Mouse (Mus musculus): ENCODE measurements around the gene Zdhhc24. TPM values are rescaled to one million over a fixed set of nuclear protein-coding genes. Genes with fewer than 3 reads are reported as not detected.
A peak's percentile ranks its signal among the peaks of the same experiment; 100 is the strongest.

Zdhhc24 gene
- total RNA-seq, 2 experiments from 2014 or later, result 4.0 to 5.0 TPM

DNA sequence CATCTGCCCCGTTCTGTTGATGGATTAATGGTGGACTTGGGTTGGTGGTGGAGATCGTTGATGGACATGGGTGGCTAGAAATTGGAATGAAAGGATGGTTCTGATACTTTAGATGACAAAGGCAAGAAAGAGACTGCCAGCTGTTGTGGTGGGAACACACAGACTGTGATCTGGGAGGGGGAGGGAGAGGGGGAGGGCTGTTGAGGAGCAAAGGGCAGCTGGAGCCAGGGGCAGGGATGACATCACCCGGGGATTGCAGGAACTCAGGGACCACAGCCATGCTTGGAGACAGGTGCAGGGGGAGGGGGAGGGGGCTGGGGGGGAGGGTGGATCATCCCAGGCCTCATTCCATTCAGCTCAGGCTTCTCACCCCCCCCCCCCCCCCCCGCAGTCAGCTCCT lies 2.2 kb upstream of the Zdhhc24 start:
- DNase-seq, result no peak
- intact Hi-C loops (cut with DNase I), result no loop called here

- intact Hi-C loops (cut with DNase I), result no loop called here
- DNase-seq, result no peak
These were observed 1.7 kb upstream of the Zdhhc24 start for GRCm38 (mm10) chr19:4876755-4877154.

GRCm38 (mm10) chr19:4877785-4878184 lies 683 bp upstream of the Zdhhc24 start, which contains the start of gene Actn3:
Gene Actn3 (minus strand): TSS chr19:4877909.
- peak; percentile 34 to 41 for DNase-seq
- intact Hi-C loops (cut with DNase I), result no loop called here

GRCm38 (mm10) chr19:4879324-4879703 lies 846 bp downstream of the Zdhhc24 start:
- no peak for DNase-seq
- intact Hi-C loops (cut with DNase I), result no loop called here

DNA sequence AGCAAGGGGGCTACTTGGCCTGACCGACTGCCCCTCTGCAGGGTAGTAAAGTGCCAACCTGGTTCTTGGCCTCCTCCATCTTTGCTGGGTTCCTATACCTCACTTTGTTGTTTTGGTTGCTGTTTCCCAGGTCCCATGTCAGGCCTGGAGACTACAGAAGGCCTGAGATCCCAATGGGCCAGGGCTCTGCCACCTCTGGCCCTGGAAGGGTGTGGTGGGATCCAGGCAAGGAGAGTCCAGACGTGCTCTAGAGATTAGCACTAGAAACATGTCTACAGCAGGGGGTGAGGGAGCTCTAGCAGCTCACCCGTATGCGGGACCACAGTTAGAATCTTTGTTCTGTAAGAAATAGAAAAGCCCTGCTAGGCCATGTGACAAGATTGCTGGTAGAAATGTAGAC lies 5.5 kb downstream of the Zdhhc24 start:
- intact Hi-C loops (cut with DNase I), result no loop called here
- no peak for DNase-seq

DNA sequence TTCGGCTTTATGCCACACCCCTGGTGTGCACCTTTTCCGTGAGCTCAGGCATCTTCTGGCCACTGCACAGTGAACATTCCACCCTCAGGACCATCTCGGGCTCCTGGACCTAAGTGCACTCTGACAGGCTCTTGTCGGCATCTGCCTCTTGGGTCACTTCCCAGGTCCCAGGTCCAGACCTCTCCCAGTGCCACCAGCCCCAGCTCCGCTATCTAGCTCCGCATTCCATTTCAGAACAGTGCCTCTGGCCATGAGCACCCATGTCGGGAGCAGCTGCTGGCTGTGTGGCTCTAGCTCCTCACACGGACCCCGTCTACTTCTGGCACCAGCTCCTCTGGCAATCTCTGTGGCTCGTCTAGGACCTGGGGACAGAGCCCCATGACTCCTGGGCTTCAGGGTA lies 11.3 kb downstream of the Zdhhc24 start:
- DNase-seq, result peak; percentile 23 to 37
- intact Hi-C loops (cut with DNase I), result no loop called here

DNA sequence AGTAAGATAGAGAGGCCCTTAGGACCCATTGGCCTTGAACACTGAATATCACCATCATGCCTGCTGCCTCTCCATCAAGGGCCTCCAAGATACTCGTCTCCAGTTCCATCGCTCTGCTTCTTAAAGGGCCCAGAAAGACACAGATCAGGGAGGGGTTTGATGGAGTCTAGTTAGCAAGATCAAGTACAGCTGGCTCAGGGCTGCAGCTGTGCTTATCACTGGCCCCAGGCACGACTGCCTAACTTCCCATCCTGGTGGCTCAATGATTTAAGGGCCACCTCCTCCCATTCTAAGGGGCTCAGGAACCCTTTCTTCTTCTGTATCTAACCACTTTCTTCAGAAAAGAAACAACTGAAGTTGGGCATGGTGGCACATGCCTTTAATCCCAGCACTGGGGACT lies 13.3 kb downstream of the Zdhhc24 start:
- intact Hi-C loops (cut with DNase I), result no loop called here
- no peak for DNase-seq

DNA sequence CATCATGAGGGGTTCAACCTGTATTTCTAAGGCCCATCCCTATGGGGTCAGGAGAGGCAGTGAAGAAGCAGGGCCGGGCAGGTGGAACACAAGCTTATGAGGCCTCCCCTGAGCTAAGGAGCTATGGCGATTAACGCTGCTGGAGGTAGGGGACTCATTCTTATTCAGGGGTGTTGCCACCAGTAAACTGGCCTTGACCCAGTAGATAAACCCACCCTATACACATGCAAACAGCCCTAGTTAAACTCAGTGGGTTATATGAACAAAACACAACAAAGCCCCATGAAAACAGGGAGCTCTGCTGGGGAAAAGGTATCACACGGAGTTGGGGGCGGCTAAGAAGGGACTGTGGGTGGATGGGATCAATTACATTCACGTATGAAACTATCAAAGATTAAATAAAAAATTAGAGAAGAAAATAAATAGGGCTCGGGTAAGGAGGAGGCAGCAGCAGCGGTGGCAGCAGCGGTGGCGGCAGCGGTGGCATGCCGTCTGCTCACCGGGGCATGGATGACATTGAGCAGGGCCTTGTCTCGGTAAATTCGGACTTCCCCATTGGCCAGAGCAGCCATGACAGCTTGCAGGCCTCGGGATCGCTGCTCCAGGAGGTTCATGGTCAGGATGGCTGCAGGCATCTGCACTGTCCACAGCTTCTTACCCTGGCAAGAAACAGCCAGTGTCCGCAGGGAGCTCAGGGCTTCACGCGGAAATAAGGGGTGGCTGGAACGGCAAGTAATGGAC lies 18.5 kb downstream of the Zdhhc24 start:
- intact Hi-C loops (cut with DNase I), result no loop called here
- DNase-seq, result no peak

- intact Hi-C loops (cut with DNase I), result no loop called here
- DNase-seq, result no peak
These were observed 20.5 kb downstream of the Zdhhc24 start for GRCm38 (mm10) chr19:4898972-4899371.

- no peak for DNase-seq
- intact Hi-C loops (cut with DNase I), result no loop called here
These were observed 21.4 kb downstream of the Zdhhc24 start for GRCm38 (mm10) chr19:4899888-4900287.

- intact Hi-C loops (cut with DNase I), result loop anchor here (5.0 kb wide), 2 partner anchors 149 to 279 kb away; partner anchors contain the start of genes Rbm4b and Rce1
- DNase-seq, result peak; percentile 81 to 89
These were observed 27.7 kb downstream of the Zdhhc24 start, which contains the start of gene Bbs1 for GRCm38 (mm10) chr19:4905979-4906794. Gene Bbs1 (minus strand): TSS chr19:4906628.

DNA sequence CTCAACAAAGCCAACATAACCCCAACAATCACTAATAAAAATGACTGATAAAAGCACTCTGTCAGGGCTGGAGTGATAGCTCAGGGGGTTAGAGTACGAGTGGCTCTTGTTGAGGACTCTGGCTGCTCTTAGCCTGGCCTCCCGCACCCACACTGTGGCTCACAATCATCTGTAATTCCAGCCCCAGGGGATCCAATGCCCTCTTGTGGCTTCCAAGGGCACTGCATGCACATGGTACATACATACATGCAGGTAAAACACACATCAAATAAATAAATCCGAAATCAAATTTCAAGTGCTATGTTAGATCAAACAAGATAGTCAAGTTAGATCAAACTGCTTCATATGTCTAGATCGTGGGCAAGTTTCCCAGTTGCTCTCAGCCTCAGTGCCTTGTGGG lies 29.6 kb downstream of the Zdhhc24 start:
- intact Hi-C loops (cut with DNase I), result loop anchor here (5.0 kb wide), 2 partner anchors 151 to 281 kb away; partner anchors contain the start of genes Rbm4b and Rce1
- peak in 1 of 2 experiments; percentile 26 for DNase-seq

DNA sequence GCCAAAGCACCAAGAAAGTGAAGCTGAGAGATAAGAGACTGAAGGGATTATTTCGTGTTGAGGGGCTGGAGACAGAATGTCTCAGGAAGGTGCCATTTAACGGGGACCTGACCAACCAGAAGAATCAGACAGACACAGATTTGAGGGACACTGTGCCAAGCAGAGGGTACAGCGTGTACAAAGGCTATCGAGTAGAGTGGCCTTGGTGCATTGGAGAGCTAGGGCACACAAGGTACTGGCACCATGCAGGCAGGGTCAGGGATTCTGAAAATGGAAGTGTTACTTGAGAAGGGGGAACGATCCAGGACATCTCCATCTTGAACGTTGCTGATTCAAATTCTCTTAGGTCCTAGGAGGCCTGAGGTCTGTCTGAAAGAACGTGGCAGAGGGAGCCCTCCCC lies 30.9 kb downstream of the Zdhhc24 start:
- intact Hi-C loops (cut with DNase I), result loop anchor here (5.0 kb wide), 2 partner anchors 152 to 282 kb away; partner anchors contain the start of genes Rbm4b and Rce1
- no peak for DNase-seq

- intact Hi-C loops (cut with DNase I), result no loop called here
These were observed 37.6 kb downstream of the Zdhhc24 start for GRCm38 (mm10) chr19:4915924-4916603.

GRCm38 (mm10) chr19:4916827-4917226 lies 38.4 kb downstream of the Zdhhc24 start:
- no peak for DNase-seq
- intact Hi-C loops (cut with DNase I), result no loop called here

More at GRCm38 (mm10) chr19:4915924-4916603, 37.6 kb downstream of the Zdhhc24 start:
- DNase-seq, result no peak

DNA sequence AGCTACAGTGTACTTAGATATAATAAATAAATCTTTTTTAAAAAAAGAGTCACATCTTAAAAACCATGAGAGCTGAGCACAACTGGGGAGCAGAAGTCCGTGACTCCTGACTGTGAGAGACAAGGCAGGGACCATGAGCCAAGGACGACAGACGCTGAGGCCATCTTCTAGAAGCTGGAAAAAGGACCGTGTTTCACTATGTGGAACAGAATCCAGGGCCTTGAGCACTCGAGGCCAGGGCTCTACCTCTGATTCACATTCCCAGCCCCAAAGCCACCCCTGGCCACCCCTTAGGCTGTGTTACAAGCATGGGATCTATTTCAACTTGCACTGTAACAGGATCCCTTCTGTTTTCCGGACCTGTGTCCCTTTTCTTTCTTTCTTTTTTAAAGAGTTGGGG lies 41.2 kb downstream of the Zdhhc24 start:
- intact Hi-C loops (cut with DNase I), result no loop called here
- no peak for DNase-seq

DNA sequence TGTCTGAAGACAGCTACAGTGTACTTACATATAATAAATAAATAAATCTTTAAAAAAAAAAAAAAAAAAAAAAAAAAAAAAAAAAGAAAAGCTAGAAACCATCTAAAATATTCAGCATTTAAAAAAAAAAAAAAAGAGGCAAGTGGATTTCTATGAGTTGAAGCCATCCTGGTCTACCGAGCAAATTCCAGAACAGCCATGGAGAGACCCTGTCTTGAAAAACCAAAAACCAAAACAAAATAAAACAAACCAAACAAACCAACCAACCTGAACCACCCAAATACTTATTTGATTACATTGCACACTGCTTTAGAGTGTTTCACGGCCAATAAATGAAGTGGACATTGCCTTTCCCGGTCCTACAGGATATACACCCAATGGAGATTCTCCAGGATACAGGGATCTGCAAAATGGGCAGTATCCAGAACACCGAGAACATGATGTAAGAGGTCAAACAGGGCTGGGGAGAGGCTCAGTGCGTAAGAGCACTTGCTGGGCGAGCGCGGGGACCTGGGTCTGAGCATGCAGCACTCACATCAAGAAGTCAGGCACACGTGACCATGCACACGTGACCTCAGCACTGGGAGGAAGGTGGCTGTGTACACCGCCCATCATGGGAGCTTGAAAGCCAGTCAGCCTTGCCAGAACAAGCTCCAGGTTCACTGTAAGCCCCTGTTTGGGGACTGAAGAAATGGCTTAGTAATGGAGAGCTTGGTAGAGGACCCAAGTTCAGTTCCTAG lies 46.8 kb downstream of the Zdhhc24 start:
- DNase-seq, result no peak
- intact Hi-C loops (cut with DNase I), result no loop called here

GRCm38 (mm10) chr19:4927904-4928531 lies 49.5 kb downstream of the Zdhhc24 start, which contains the start of gene Dpp3:
Gene Dpp3 (minus strand): TSS chr19:4928287.
- intact Hi-C loops (cut with DNase I), result loop anchor here (2.0 kb wide), 1 partner anchor 33 kb away; no protein-coding TSS in a partner anchor
- peak; percentile 99 for DNase-seq

- DNase-seq, result peak; percentile 20 to 38
- intact Hi-C loops (cut with DNase I), result loop anchor here (2.0 kb wide), 1 partner anchor 32 kb away; no protein-coding TSS in a partner anchor
These were observed 50.3 kb downstream of the Zdhhc24 start for GRCm38 (mm10) chr19:4928781-4929180.

All from heart, postnatal 10 days (tissue).